In genomic region chr9:119101992-119102782, GRCm38 (mm10) we compare ENCODE assay signal across 8 mouse cellular contexts. TPM values are rescaled to one million over a fixed set of nuclear protein-coding genes. Genes with fewer than 3 reads are reported as not detected.
DNase-seq lines count a peak whose midpoint lies in the region; ATAC-seq and TF ChIP-seq lines count a peak whose summit lies in the region.

TSS of gene Dlec1 (plus strand) at chr9:119102478.

- no peaks in the 10 kb centered on the region for H3K36me3 ChIP-seq in hindbrain, embryonic 14.5 days (replicated peaks; ENCODE audit: control insufficient read depth, insufficient read depth)
- no peaks in the 10 kb centered on the region for H3K36me3 ChIP-seq in lung, postnatal 0 days (ENCODE audit: insufficient read depth, low read length)

- no peaks in the 10 kb centered on the region for H3K27me3 ChIP-seq in cerebellum, adult 2 months (ENCODE audit: control insufficient read depth, insufficient read depth, low read length)
- H3K27me3 ChIP-seq in hindbrain, embryonic 14.5 days (ENCODE audit: control insufficient read depth, insufficient read depth, low read length), result peaks cover 9% of the 10 kb centered on the region; the same call in 1 of the 2 replicates
- H3K27me3 ChIP-seq in lung, postnatal 0 days (replicated peaks; ENCODE audit: insufficient read depth, low read length), result no peaks in the 10 kb centered on the region

- peak within 1 kb of the TSS; percentile 50 for H3K9ac ChIP-seq in hindbrain, embryonic 14.5 days
- no peak within 1 kb of the TSS for H3K9ac ChIP-seq in lung, postnatal 0 days (replicated peaks; ENCODE audit: low read depth)

- TF ChIP-seq POLR2A in cerebellum, adult 2 months (IDR thresholded peaks at IDR 0.05; ENCODE audit: borderline replicate concordance, insufficient read depth, low read length), result no peak

- H3K9me3 ChIP-seq in hindbrain, embryonic 14.5 days (ENCODE audit: control insufficient read depth, low read length), result no peaks in the 10 kb centered on the region
- H3K9me3 ChIP-seq in lung, postnatal 0 days (ENCODE audit: low read length), result no peaks in the 10 kb centered on the region

- H3K27ac ChIP-seq in cerebellum, adult 2 months (ENCODE audit: insufficient read depth, low read length), result no peak within 1 kb of the TSS
- 0 out of 2 replicates have a peak within 1 kb of the TSS, but pooled peaks have one; percentile 43 for H3K27ac ChIP-seq in hindbrain, embryonic 14.5 days
- no peak within 1 kb of the TSS; the same call in 1 of the 2 replicates for H3K27ac ChIP-seq in lung, postnatal 0 days (ENCODE audit: low read length)

- DNase-seq in NIH3T3 (ENCODE audit: low read depth), result peak; percentile 90
- DNase-seq in cerebellum, adult 2 months, result peak; percentile 51 to 56
- DNase-seq in frontal cortex, postnatal 14 days (ENCODE audit: low spot score in 2 of 2), result peak; percentile 62 to 63
- DNase-seq in hindbrain, embryonic 14.5 days (ENCODE audit: low spot score), result peak; percentile 86
- peak; percentile 63 to 79 for DNase-seq in layer of hippocampus, postnatal 14 days (ENCODE audit: low spot score in 2 of 2)
- peak; percentile 98 for DNase-seq in lung, postnatal 0 days (ENCODE audit: low spot score)
- peak; percentile 82 for DNase-seq in retina, embryonic 14.5 days (ENCODE audit: low spot score)
- peak; percentile 52 for DNase-seq in urinary bladder, postnatal 25 days (ENCODE audit: low spot score)

- ATAC-seq in hindbrain, embryonic 14.5 days (ENCODE audit: low FRiP score), result peak; percentile 89
- peak; percentile 93 for ATAC-seq in lung, postnatal 0 days

- no peak for TF ChIP-seq CTCF in cerebellum, adult 2 months (IDR thresholded peaks at IDR 0.05; ENCODE audit: borderline replicate concordance, insufficient read depth, low read depth, low read length)
- peak; percentile 43 for TF ChIP-seq CTCF in lung, postnatal 0 days (IDR thresholded peaks at IDR 0.05)

- WGBS in cerebellum, adult 2 months, result 4% methylated on average over 44 of the region's 44 CpGs
- 3% methylated on average over 44 of the region's 44 CpGs for WGBS in hindbrain, embryonic 14.5 days
- WGBS in lung, postnatal 0 days, result 2% methylated on average over 44 of the region's 44 CpGs

- no peak for TF ChIP-seq EP300 in lung, postnatal 0 days (IDR thresholded peaks at IDR 0.05)

- H3K4me3 ChIP-seq in cerebellum, adult 2 months (replicated peaks; ENCODE audit: insufficient read depth, low read depth, low read length), result peak within 1 kb of the TSS; percentile 61
- H3K4me3 ChIP-seq in hindbrain, embryonic 14.5 days (replicated peaks; ENCODE audit: low read length), result peak within 1 kb of the TSS; percentile 70
- peak within 1 kb of the TSS; percentile 60 for H3K4me3 ChIP-seq in lung, postnatal 0 days (ENCODE audit: low read depth, low read length)

- H3K4me1 ChIP-seq in cerebellum, adult 2 months (ENCODE audit: control insufficient read depth, insufficient read depth, low read length), result no peaks in the 10 kb centered on the region
- peaks cover 11% of the 10 kb centered on the region; the same call in 1 of the 2 replicates for H3K4me1 ChIP-seq in hindbrain, embryonic 14.5 days (replicated peaks; ENCODE audit: control insufficient read depth, insufficient read depth, low read length)
- no peaks in the 10 kb centered on the region; the same call in none of the 2 replicates for H3K4me1 ChIP-seq in lung, postnatal 0 days (ENCODE audit: insufficient read depth, low read depth, low read length)

- peak within 1 kb of the TSS; percentile 72 for H3K4me2 ChIP-seq in hindbrain, embryonic 14.5 days (replicated peaks)
- peak within 1 kb of the TSS; percentile 89 for H3K4me2 ChIP-seq in lung, postnatal 0 days (replicated peaks; ENCODE audit: low read depth, low read length)

RNA-seq across cellular contexts. Expression of gene Dlec1, which starts in this region (rescaled TPM):
- 1.2 and 2.1 TPM in 2 replicates for polyA plus RNA-seq in cerebellum, adult 2 months (2012; rRNA removed)
- 1.3 and 1.7 TPM in 2 replicates for polyA plus RNA-seq in hindbrain, embryonic 14.5 days (2014; fragmentation: Nextera tagmentation; extraction: Ambion mirVana)
- total RNA-seq in layer of hippocampus, postnatal 14 days (2021), result 1 to 10 TPM; 1.3 to 3.8 TPM
- 0.57 and 0.64 TPM in 2 replicates for polyA plus RNA-seq in lung, postnatal 0 days (2015; fragmentation: Nextera tagmentation; extraction: Ambion mirVana)

Comparison
In these comparisons a context has a peak if more than half of its experiments do, and no peak if none do; other contexts are left out.
1. Peak in DNase-seq, ATAC-seq, H3K4me3 ChIP-seq and H3K4me2 ChIP-seq in lung, postnatal 0 days; RNA of the gene not detected or under 1 TPM.